Comparison of ENCODE assay signal across 19 mouse cellular contexts in genomic region chr12:39996015-39996414, GRCm38 (mm10).
"Had no signal": no experiment of that assay in that cellular context is flagged by ENCODE, and none has a peak within 500 bp of the region (broad histone marks: within the 10 kb centered on the region; RNA-seq: fewer than 3 reads in every experiment).

No protein-coding gene starts in this region.

- H3K4me3 ChIP-seq: layer of hippocampus, adult 2 months; limb, embryonic 12.5 days; limb, embryonic 15.5 days had no signal

- H3K36me3 ChIP-seq: limb, embryonic 12.5 days; limb, embryonic 15.5 days had no signal

- DNase-seq: kidney, adult 18-20 months; kidney, adult 9 months; kidney, postnatal 25 days; left cerebral cortex, postnatal 4 days; lung, adult 2 months; lung, postnatal 14 days; lung, postnatal 4 days; midbrain, embryonic 14.5 days; right cerebral cortex, adult 18-20 months; right cerebral cortex, postnatal 14 days; right cerebral cortex, postnatal 4 days; thymus, adult 2 months; thymus, postnatal 14 days; thymus, postnatal 4 days had no signal

- H3K9me3 ChIP-seq: limb, embryonic 12.5 days; limb, embryonic 15.5 days had no signal

- H3K27me3 ChIP-seq: limb, embryonic 12.5 days; limb, embryonic 15.5 days had no signal

- H3K9ac ChIP-seq: limb, embryonic 12.5 days; limb, embryonic 15.5 days had no signal

- H3K4me2 ChIP-seq: limb, embryonic 12.5 days; limb, embryonic 15.5 days; midbrain, embryonic 11.5 days had no signal

- H3K27ac ChIP-seq: layer of hippocampus, adult 2 months; limb, embryonic 12.5 days; limb, embryonic 15.5 days; stomach, postnatal 0 days had no signal
